Mouse (Mus musculus) MN1 (cell line): ENCODE results near the gene Olfr733.

Source experiments
- DNase-seq: peaks from one replicate; pipeline ENCODE4 v3.0.0-alpha.2; 2016; ENCODE audit warnings: low spot score

Olfr733 gene

DNA sequence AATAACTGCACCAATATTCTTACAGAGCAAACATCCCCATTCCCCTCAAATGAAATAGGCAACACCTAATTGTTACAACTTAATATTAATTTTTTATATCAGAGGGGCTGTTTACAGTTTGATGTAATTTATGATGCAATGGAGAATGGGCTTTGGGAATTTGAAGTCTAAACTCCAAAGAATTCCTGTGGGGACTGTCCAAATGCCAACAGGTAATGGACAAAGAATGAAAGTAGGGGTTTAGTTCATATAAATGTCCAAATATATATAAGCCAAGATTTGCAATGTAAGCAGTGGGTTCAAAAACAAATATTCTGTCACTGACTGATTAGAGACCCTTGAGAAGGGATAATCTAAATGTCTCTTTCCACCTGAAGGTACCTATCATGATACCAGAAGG lies at the start of gene Olfr733:
Gene Olfr733, minus strand, starts transcription at position 101 of the 400 bp plus-strand sequence.
- DNase-seq: no peak

DNA sequence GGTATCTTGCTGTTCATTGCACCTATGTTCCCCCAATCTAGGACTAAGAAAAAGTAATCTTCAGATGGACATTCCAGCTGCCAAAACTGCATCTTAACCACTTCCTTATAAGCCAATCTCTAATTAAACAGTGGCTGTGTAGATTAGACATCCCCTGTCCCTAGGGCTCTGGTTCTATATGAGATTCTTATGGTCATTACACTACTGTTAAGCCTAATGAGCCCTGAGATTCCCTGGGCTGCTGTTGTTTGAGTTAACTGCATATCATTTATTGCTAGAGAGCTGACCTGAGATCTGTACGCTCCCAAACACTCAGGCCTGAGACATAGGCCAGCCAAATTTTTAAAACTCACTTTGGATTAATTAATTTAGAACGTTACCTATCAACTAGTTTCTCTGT lies 47.5 kb upstream of the Olfr733 start, which contains the start of gene Olfr735:
Gene Olfr735, minus strand, starts transcription at position 77 of the 400 bp plus-strand sequence.
- no peak for DNase-seq

DNA sequence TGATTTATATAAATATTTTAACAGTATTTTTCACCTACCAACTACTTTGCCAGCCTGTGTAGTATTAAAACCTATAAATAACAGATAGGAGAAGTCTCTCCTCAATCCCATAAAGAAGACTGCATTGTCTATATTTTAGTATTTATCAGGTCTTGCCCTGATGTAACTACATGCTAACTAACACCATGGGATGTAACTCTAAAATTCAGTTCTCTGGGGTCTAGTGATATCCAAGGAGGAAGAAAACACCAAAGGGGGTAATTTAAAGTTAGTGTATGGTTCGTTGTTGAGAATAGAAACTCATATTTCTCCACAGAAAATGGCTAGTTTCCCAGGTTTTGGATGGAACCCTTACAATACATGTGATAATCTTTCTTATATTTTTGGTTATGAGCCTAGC lies 25.3 kb upstream of the Olfr733 start, which contains the start of gene Olfr734:
Gene Olfr734, minus strand, starts transcription at position 101 of the 400 bp plus-strand sequence.
- DNase-seq: no peak

DNA sequence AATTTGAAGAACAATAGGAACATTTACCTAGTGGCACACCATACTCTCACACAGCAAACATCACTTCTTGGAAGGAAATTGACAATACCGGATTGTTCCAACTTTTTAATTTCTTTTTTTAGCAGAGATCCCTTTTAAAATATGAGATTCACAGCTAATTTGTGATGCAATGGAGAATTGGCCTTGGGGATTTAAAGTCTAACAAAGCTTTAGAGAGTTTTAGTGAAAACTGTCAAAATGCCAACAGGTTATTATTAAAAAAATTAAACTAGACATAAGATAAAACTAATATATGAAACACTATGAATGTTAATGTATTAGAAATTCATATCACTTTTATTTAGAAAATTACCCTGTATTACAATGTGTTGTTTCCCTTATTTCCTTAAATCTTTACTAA lies 17.2 kb downstream of the Olfr733 start, which contains the start of gene Olfr732:
Gene Olfr732, minus strand, starts transcription at position 101 of the 400 bp plus-strand sequence.
- DNase-seq: no peak
